Mouse (Mus musculus) lung, adult 2 months (tissue): ENCODE measurements around the gene Avp. TPM values are rescaled to one million over a fixed set of nuclear protein-coding genes. Genes with fewer than 3 reads are reported as not detected.
"Not testable (repeated sequence)": the region's sequence is repeated elsewhere in the genome, so short reads cannot be mapped to it uniquely, and the experiment has no call there.

Source experiments
- DNase-seq: peaks from one replicate; pipeline ENCODE4 v3.0.0; 2022
- H3K4me1 ChIP-seq: fragments of 200-500 bp; 2 replicates; pipeline ENCODE4 v1.6.1; 2011; ENCODE audit warnings: low read length; ENCODE audit not compliant: control insufficient read depth, insufficient read depth
- H3K4me3 ChIP-seq: fragments of 200-500 bp; replicated peaks from 2 replicates; pipeline ENCODE3; 2011; ENCODE audit warnings: low read depth, mild to moderate bottlenecking, control low read depth, low read length; ENCODE audit errors: extremely low read depth
- CTCF ChIP-seq: fragments of 200-500 bp; IDR thresholded peaks from 2 replicates; pipeline ENCODE4 v1.5.1; 2011; ENCODE audit warnings: mild to moderate bottlenecking, low read length, control low read depth; ENCODE audit not compliant: insufficient read depth
- POLR2A ChIP-seq: fragments of 200-500 bp; IDR thresholded peaks from 2 replicates; pipeline ENCODE4 v1.6.1; 2011; ENCODE audit warnings: low read depth, mild to moderate bottlenecking, control low read depth, low read length, borderline replicate concordance; ENCODE audit errors: extremely low read depth
- WGBS: fragments of 180-500 bp; shearing (Covaris S2); methylation state at CpG from one replicate; pipeline ENCODE4 v1.1.7; 2018; 5-methylcytosine and 5-hydroxymethylcytosine counted together
- polyA plus RNA-seq: library from polyadenylated mRNA; depleted of rRNA; stranded (reverse); fragments of >200 nt; gene quantifications from 2 replicates; pipeline ENCODE4 v1.2.3, GENCODE M21; 2012

The Avp gene
- polyA plus RNA-seq, 1 experiment: 0.26 TPM

- 16% methylated on average over 9 of the region's 9 CpGs for WGBS
- TF ChIP-seq POLR2A (no peak), CTCF (no peak)
- no peak overlapping the region for H3K4me3 ChIP-seq
Observed at GRCm38 (mm10) chr2:130577021-130577420, 5.3 kb downstream of the Avp start.

GRCm38 (mm10) chr2:130576564-130576963, 5.8 kb downstream of the Avp start:
- 10% methylated on average over 32 of the region's 32 CpGs for WGBS
- not testable (repeated sequence) for H3K4me1 ChIP-seq, H3K4me3 ChIP-seq
- DNase-seq: peak; percentile 10

More at GRCm38 (mm10) chr2:130577021-130577420, 5.3 kb downstream of the Avp start:
- peaks cover 5% of the 10 kb centered on the region; the same call in 1 of the 2 replicates for H3K4me1 ChIP-seq
- DNase-seq: no peak

GRCm38 (mm10) chr2:130575873-130576272, 6.5 kb downstream of the Avp start, which contains the start of gene Oxt:
TSS of gene Oxt (plus strand) at chr2:130576173.
- no peak within 1 kb of the TSS for H3K4me3 ChIP-seq
- TF ChIP-seq CTCF: no peak
- TF ChIP-seq POLR2A: no peak
- H3K4me1 ChIP-seq: peaks cover 5% of the 10 kb centered on the region; the same call in 1 of the 2 replicates
- WGBS: 68% methylated on average over 9 of the region's 9 CpGs
- no peak for DNase-seq

- TF ChIP-seq CTCF (no peak), POLR2A (no peak)
- DNase-seq: no peak
- WGBS: 88% methylated on average over 5 of the region's 5 CpGs
- H3K4me3 ChIP-seq: no peak overlapping the region
- H3K4me1 ChIP-seq: peaks cover 5% of the 10 kb centered on the region; the same call in 1 of the 2 replicates
Observed at GRCm38 (mm10) chr2:130574960-130575359, 7.4 kb downstream of the Avp start.

DNA sequence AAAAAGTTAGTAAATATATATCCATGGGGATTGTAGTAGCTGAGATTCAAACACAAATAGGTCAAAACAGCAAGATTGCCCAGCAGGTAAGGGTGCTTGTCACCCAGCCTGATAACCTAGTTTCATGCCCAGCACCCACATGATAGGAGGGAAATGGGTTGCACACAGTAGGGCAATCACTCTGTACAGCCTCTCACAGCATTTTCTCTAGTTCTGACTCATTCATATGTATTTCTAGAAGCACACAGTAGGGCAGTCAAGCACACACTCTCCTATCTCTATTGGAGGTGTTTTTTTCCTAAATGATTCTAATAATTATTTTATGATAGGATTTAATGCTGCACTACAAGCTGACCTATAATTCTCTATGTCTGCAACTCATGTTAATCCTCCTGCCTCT, 12.4 kb downstream of the Avp start:
- no peak for TF ChIP-seq POLR2A
- no peak for TF ChIP-seq CTCF
- DNase-seq: no peak
- H3K4me3 ChIP-seq: no peak overlapping the region
- no peaks in the 10 kb centered on the region for H3K4me1 ChIP-seq

- Histone ChIP-seq H3K4me3 (no peak overlapping the region), H3K4me1 (peaks cover 5% of the 10 kb centered on the region)
- no peak for DNase-seq
- TF ChIP-seq CTCF (no peak), POLR2A (no peak)
- WGBS: 71% methylated on average over 4 of the region's 4 CpGs
Observed at GRCm38 (mm10) chr2:130568921-130569320, 13.4 kb downstream of the Avp start.

DNA sequence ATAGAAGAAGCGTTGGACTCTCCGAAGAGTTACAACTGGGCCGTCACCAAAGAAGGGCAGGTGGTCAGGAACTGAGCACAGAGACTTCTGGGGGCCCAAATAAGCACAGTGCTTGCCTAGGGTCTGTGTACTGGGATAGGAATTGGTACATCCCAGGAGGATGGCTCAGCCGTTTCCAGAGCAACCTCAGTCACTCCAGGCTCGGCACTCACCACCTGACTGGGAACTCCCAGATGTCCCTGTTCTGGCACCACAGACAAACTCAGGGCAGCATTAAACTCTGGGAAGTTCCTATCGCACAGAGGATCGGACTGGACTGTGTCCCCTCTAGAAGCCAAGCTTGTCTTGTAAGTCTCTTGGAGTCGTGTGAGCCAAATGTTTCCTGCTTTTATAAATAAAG, 17.4 kb downstream of the Avp start:
- TF ChIP-seq CTCF (no peak), POLR2A (no peak)
- DNase-seq: no peak
- WGBS: 79% methylated on average over 8 of the region's 8 CpGs
- Histone ChIP-seq H3K4me1 (peaks cover 5% of the 10 kb centered on the region), H3K4me3 (no peak overlapping the region)

- Histone ChIP-seq H3K4me3 (peak overlapping the region; percentile 94), H3K4me1 (peaks cover 5% of the 10 kb centered on the region)
- WGBS: under 1% methylated on average over 23 of the region's 23 CpGs
- no peak for DNase-seq
- TF ChIP-seq CTCF: no peak
- TF ChIP-seq POLR2A: no peak
Observed at GRCm38 (mm10) chr2:130564063-130564462, 18.3 kb downstream of the Avp start.

GRCm38 (mm10) chr2:130563212-130564055, 18.9 kb downstream of the Avp start, which contains the start of gene Mrps26:
TSS of gene Mrps26 (plus strand) at chr2:130563742.
- peak; percentile 87 for DNase-seq
- peaks cover 5% of the 10 kb centered on the region for H3K4me1 ChIP-seq
- peak within 1 kb of the TSS; percentile 94 for H3K4me3 ChIP-seq
- peak; percentile 38; the same call in 1 of the 2 replicates for TF ChIP-seq CTCF
- peak; percentile 78; the same call in 1 of the 2 replicates for TF ChIP-seq POLR2A
- 1% methylated on average over 61 of the region's 61 CpGs for WGBS

- TF ChIP-seq POLR2A: no peak
- DNase-seq: no peak
- WGBS: 83% methylated on average over 2 of the region's 2 CpGs
- Histone ChIP-seq H3K4me1 (no peaks in the 10 kb centered on the region), H3K4me3 (no peak overlapping the region)
Observed at GRCm38 (mm10) chr2:130558015-130558414, 24.3 kb downstream of the Avp start.
